Mouse (Mus musculus): Measurements from ENCODE around the gene Dnmt3l. TPM values are rescaled to one million over a fixed set of nuclear protein-coding genes. Genes with fewer than 3 reads are reported as not detected.

Gene Dnmt3l
- polyA plus RNA-seq, 1 experiment from 2014 or later: not detected

DNA sequence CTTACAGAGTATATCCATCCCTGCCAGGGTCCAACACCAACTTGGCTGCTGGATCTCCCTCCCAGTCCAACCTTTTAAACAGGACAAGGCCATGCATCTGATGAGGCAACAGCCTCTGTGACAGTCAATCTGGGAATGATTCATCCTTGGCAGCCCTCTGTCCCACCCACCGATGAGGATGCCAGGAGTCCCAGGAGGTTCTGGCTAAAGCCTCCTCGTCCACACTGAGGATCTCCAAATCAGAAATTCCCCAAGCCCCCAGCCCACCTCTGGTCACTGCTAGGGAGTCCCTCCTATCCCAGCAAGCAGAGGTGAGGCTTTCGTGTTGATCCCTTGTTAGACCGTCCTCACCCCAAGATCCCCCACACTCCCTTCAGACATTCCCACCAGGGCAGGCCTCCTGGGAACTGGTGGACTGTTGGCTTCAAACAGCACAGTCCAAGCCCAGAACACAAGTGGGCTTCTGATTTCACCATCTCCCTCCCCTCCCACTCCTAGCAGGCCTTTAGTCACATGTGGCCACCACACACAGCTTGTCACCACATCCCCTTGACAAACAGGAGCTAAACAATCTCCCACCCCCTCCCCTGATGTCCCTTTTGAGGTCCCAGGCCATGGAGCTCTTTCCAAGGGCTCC is 38.3 kb downstream of the Dnmt3l start:
- WGBS: 77% methylated on average over 4 of the region's 4 CpGs
- Histone ChIP-seq H3K9ac (ENCODE audit: low read length) (no peak overlapping the region), H3K27me3 (ENCODE audit: control insufficient read depth, insufficient read depth, low read length) (no peaks in the 10 kb centered on the region), H3K4me2 (ENCODE audit: low read depth, low read length, severe bottlenecking) (no peak overlapping the region), H3K4me3 (ENCODE audit: low read depth, low read length) (no peak overlapping the region), H3K27ac (ENCODE audit: low read depth, low read length) (no peak overlapping the region), H3K36me3 (ENCODE audit: control insufficient read depth, insufficient read depth, low read length) (no peaks in the 10 kb centered on the region), H3K4me1 (replicated peaks; ENCODE audit: control insufficient read depth, insufficient read depth, low read length) (no peaks in the 10 kb centered on the region), H3K9me3 (ENCODE audit: control insufficient read depth, low read length) (no peaks in the 10 kb centered on the region)
- ATAC-seq (replicated peaks; ENCODE audit: low FRiP score) (no peak), DNase-seq (ENCODE audit: low spot score) (no peak)

GRCm38 (mm10) chr10:78084073-78084472 is 42.3 kb downstream of the Dnmt3l start:
- H3K27me3 ChIP-seq (ENCODE audit: control insufficient read depth, insufficient read depth, low read length): no peaks in the 10 kb centered on the region
- no peaks in the 10 kb centered on the region for H3K9me3 ChIP-seq (ENCODE audit: control insufficient read depth, low read length)
- no peaks in the 10 kb centered on the region for H3K36me3 ChIP-seq (ENCODE audit: control insufficient read depth, insufficient read depth, low read length)
- no peak overlapping the region for H3K27ac ChIP-seq (ENCODE audit: low read depth, low read length)
- DNase-seq (ENCODE audit: low spot score) (no peak), ATAC-seq (replicated peaks; ENCODE audit: low FRiP score) (no peak)
- no peak overlapping the region for H3K4me2 ChIP-seq (ENCODE audit: low read depth, low read length, severe bottlenecking)
- 71% methylated on average over 1 of the region's 1 CpGs for WGBS
- no peaks in the 10 kb centered on the region for H3K4me1 ChIP-seq (replicated peaks; ENCODE audit: control insufficient read depth, insufficient read depth, low read length)
- H3K9ac ChIP-seq (ENCODE audit: low read length): no peak overlapping the region
- H3K4me3 ChIP-seq (ENCODE audit: low read depth, low read length): no peak overlapping the region

DNA sequence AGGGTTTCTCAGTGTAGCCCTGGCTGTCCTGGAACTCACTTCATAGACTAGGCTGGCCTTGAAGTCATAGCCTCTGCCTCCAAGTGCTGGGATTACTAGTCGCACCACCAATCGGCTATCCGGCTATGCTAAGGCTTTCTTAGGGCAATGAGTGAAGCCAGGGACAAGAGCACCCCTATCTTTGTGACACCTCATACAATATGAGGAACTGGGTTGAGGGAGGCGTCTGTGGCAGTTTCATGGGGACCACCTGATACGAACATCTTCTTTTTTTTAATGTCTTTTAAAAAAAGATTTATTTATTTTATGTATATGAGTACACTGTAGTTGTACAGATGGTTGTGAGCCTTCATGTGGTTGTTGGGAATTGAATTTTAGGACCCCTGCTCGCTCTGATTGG is 44.0 kb downstream of the Dnmt3l start:
- 91% methylated on average over 6 of the region's 6 CpGs for WGBS
- no peak overlapping the region for H3K27ac ChIP-seq (ENCODE audit: low read depth, low read length)
- no peak overlapping the region for H3K4me2 ChIP-seq (ENCODE audit: low read depth, low read length, severe bottlenecking)
- no peaks in the 10 kb centered on the region for H3K9me3 ChIP-seq (ENCODE audit: control insufficient read depth, low read length)
- DNase-seq (ENCODE audit: low spot score): no peak
- no peak overlapping the region for H3K4me3 ChIP-seq (ENCODE audit: low read depth, low read length)
- ATAC-seq (replicated peaks; ENCODE audit: low FRiP score): no peak
- H3K36me3 ChIP-seq (ENCODE audit: control insufficient read depth, insufficient read depth, low read length): no peaks in the 10 kb centered on the region
- H3K27me3 ChIP-seq (ENCODE audit: control insufficient read depth, insufficient read depth, low read length): no peaks in the 10 kb centered on the region
- H3K4me1 ChIP-seq (replicated peaks; ENCODE audit: control insufficient read depth, insufficient read depth, low read length): no peaks in the 10 kb centered on the region
- no peak overlapping the region for H3K9ac ChIP-seq (ENCODE audit: low read length)

GRCm38 (mm10) chr10:78086444-78087061 is 44.8 kb downstream of the Dnmt3l start:
- no peaks in the 10 kb centered on the region for H3K27me3 ChIP-seq (ENCODE audit: control insufficient read depth, insufficient read depth, low read length)
- H3K4me2 ChIP-seq (ENCODE audit: low read depth, low read length, severe bottlenecking): no peak overlapping the region
- no peaks in the 10 kb centered on the region for H3K9me3 ChIP-seq (ENCODE audit: control insufficient read depth, low read length)
- no peak overlapping the region for H3K4me3 ChIP-seq (ENCODE audit: low read depth, low read length)
- ATAC-seq (replicated peaks; ENCODE audit: low FRiP score) (no peak), DNase-seq (ENCODE audit: low spot score) (no peak)
- H3K4me1 ChIP-seq (replicated peaks; ENCODE audit: control insufficient read depth, insufficient read depth, low read length): no peaks in the 10 kb centered on the region
- H3K36me3 ChIP-seq (ENCODE audit: control insufficient read depth, insufficient read depth, low read length): no peaks in the 10 kb centered on the region
- no peak overlapping the region for H3K27ac ChIP-seq (ENCODE audit: low read depth, low read length)
- WGBS: 85% methylated on average over 10 of the region's 10 CpGs
- no peak overlapping the region for H3K9ac ChIP-seq (ENCODE audit: low read length)

DNA sequence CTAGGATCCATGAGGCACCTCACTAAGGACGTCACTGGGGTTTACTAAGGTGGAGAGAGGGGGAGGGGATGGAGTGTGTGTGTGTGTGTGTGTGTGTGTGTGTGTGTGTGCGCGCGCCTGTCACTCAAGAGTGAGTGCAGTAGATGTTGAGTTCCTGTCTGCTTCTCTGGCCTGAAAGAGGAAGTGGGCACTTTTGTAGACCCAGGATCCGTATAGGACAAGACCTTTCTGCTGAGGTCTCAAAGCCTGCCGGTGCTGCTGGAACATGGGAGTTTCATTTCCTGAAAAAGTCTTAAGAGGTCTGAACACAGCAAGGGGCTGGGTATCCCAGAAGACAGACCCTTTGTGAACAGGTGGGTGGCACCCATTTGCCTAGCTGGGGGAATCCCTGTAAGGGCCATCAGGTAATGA is 45.4 kb downstream of the Dnmt3l start:
- Histone ChIP-seq H3K4me3 (ENCODE audit: low read depth, low read length) (no peak overlapping the region), H3K27me3 (ENCODE audit: control insufficient read depth, insufficient read depth, low read length) (no peaks in the 10 kb centered on the region), H3K4me1 (replicated peaks; ENCODE audit: control insufficient read depth, insufficient read depth, low read length) (no peaks in the 10 kb centered on the region), H3K36me3 (ENCODE audit: control insufficient read depth, insufficient read depth, low read length) (no peaks in the 10 kb centered on the region), H3K4me2 (ENCODE audit: low read depth, low read length, severe bottlenecking) (no peak overlapping the region), H3K9me3 (ENCODE audit: control insufficient read depth, low read length) (no peaks in the 10 kb centered on the region), H3K27ac (ENCODE audit: low read depth, low read length) (no peak overlapping the region), H3K9ac (ENCODE audit: low read length) (no peak overlapping the region)
- no peak for DNase-seq (ENCODE audit: low spot score)
- no peak for ATAC-seq (replicated peaks; ENCODE audit: low FRiP score)
- WGBS: 88% methylated on average over 6 of the region's 6 CpGs

GRCm38 (mm10) chr10:78090246-78090645 is 48.5 kb downstream of the Dnmt3l start:
- 67% methylated on average over 6 of the region's 6 CpGs for whole genome bisulfite sequencing
- no peak overlapping the region for H3K9ac ChIP-seq (ENCODE audit: low read length)
- no peaks in the 10 kb centered on the region for H3K27me3 ChIP-seq (ENCODE audit: control insufficient read depth, insufficient read depth, low read length)
- H3K9me3 ChIP-seq (ENCODE audit: control insufficient read depth, low read length): no peaks in the 10 kb centered on the region
- no peak overlapping the region for H3K4me2 ChIP-seq (ENCODE audit: low read depth, low read length, severe bottlenecking)
- no peaks in the 10 kb centered on the region for H3K36me3 ChIP-seq (ENCODE audit: control insufficient read depth, insufficient read depth, low read length)
- H3K27ac ChIP-seq (ENCODE audit: low read depth, low read length): no peak overlapping the region
- no peak for DNase-seq (ENCODE audit: low spot score)
- no peaks in the 10 kb centered on the region for H3K4me1 ChIP-seq (replicated peaks; ENCODE audit: control insufficient read depth, insufficient read depth, low read length)
- no peak for ATAC-seq (replicated peaks; ENCODE audit: low FRiP score)
- H3K4me3 ChIP-seq (ENCODE audit: low read depth, low read length): no peak overlapping the region

- DNase-seq (ENCODE audit: low spot score): no peak
- no peak overlapping the region for H3K4me3 ChIP-seq (ENCODE audit: low read depth, low read length)
- 89% methylated on average over 4 of the region's 4 CpGs for WGBS
Measured at GRCm38 (mm10) chr10:78090706-78091491, 49.2 kb downstream of the Dnmt3l start.

GRCm38 (mm10) chr10:78091865-78092724 is 50.3 kb downstream of the Dnmt3l start:
- WGBS: 89% methylated on average over 23 of the region's 23 CpGs
- Histone ChIP-seq H3K9me3 (ENCODE audit: control insufficient read depth, low read length) (no peaks in the 10 kb centered on the region), H3K4me2 (ENCODE audit: low read depth, low read length, severe bottlenecking) (no peak overlapping the region), H3K4me1 (replicated peaks; ENCODE audit: control insufficient read depth, insufficient read depth, low read length) (no peaks in the 10 kb centered on the region), H3K36me3 (ENCODE audit: control insufficient read depth, insufficient read depth, low read length) (no peaks in the 10 kb centered on the region), H3K27me3 (ENCODE audit: control insufficient read depth, insufficient read depth, low read length) (no peaks in the 10 kb centered on the region), H3K9ac (ENCODE audit: low read length) (no peak overlapping the region), H3K27ac (ENCODE audit: low read depth, low read length) (no peak overlapping the region), H3K4me3 (ENCODE audit: low read depth, low read length) (no peak overlapping the region)
- DNase-seq (ENCODE audit: low spot score) (no peak), ATAC-seq (replicated peaks; ENCODE audit: low FRiP score) (no peak)

More at GRCm38 (mm10) chr10:78090706-78091491, 49.2 kb downstream of the Dnmt3l start:
- Histone ChIP-seq H3K4me2 (ENCODE audit: low read depth, low read length, severe bottlenecking) (no peak overlapping the region), H3K27ac (ENCODE audit: low read depth, low read length) (no peak overlapping the region), H3K36me3 (ENCODE audit: control insufficient read depth, insufficient read depth, low read length) (no peaks in the 10 kb centered on the region), H3K9ac (ENCODE audit: low read length) (no peak overlapping the region), H3K4me1 (replicated peaks; ENCODE audit: control insufficient read depth, insufficient read depth, low read length) (no peaks in the 10 kb centered on the region), H3K9me3 (ENCODE audit: control insufficient read depth, low read length) (no peaks in the 10 kb centered on the region), H3K27me3 (ENCODE audit: control insufficient read depth, insufficient read depth, low read length) (no peaks in the 10 kb centered on the region)
- no peak for ATAC-seq (replicated peaks; ENCODE audit: low FRiP score)
